Mouse (Mus musculus): ENCODE data around the gene Plbd2. TPM values are rescaled to one million over a fixed set of nuclear protein-coding genes. Genes with fewer than 3 reads are reported as not detected.

The Plbd2 gene
- total and polyA plus RNA-seq, 2 experiments from 2014 or later, result 38.3 to 47.2 TPM

DNA sequence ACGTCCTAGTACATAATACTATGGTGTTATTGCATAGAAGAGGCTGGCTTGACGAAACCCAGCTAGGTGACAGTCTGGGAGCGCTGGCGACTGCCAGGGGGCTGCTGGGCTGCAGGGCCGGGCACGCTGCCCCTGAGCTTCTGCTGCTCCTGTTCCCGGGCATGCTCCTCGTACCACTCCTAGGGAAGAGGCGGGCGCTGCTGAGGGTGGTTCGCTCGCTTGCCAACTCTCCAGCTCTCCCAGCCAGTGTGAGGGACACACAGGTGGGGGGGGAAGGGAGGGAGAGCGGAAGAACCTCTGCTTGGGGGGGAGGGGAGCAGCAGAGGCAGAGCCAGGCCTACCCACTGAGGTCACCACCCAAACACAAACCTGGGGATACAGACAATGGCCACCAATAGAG is 32.6 kb upstream of the Plbd2 start:
- H3K4me1 ChIP-seq (ENCODE audit: control insufficient read depth, insufficient read depth), result 0 out of 2 replicates have a peak, but pooled peaks cover 10% of the 10 kb centered on the region
- H3K27me3 ChIP-seq (ENCODE audit: control insufficient read depth, insufficient read depth, low read length), result no peaks in the 10 kb centered on the region
- H3K4me3 ChIP-seq (ENCODE audit: low read depth, low read length), result no peak overlapping the region
- no peak overlapping the region for H3K4me2 ChIP-seq (ENCODE audit: low read depth, low read length)
- no peak for DNase-seq (ENCODE audit: low spot score)
- ATAC-seq (ENCODE audit: insufficient read depth, low read depth), result peak; percentile 41; the same call in 1 of the 2 replicates
- H3K9ac ChIP-seq (replicated peaks; ENCODE audit: low read depth, low read length), result no peak overlapping the region
- peaks cover 41% of the 10 kb centered on the region for H3K36me3 ChIP-seq (replicated peaks; ENCODE audit: control insufficient read depth, insufficient read depth, low read length)
- 68% methylated on average over 13 of the region's 13 CpGs for WGBS
- TF ChIP-seq EP300 (IDR thresholded peaks at IDR 0.05; ENCODE audit: low read depth) (no peak), CTCF (IDR thresholded peaks at IDR 0.05; ENCODE audit: low read depth) (no peak)
- H3K9me3 ChIP-seq (replicated peaks; ENCODE audit: control insufficient read depth, low read length), result no peaks in the 10 kb centered on the region
- H3K27ac ChIP-seq (ENCODE audit: low read depth), result 0 out of 2 replicates have a peak overlapping the region, but pooled peaks have one; percentile 25

DNA sequence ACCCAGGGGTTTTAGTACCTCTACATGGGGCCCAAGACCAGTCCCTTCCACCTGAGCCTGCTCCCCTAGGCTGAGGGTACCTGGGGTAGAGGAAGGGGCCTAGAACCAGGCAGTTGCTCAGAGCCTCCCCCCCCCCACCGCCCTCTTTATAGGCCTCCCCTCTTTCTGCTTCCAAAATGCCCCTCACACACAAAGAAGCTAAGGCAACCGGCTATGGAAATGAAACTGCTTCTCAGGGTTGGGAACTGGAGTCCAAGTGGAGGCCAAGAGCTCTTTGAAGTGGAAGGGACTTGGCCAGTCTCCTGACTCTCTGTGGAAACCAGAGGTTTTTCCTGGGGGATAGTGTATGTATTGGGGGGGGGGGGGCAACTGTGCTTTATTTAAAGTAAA is 31.3 kb upstream of the Plbd2 start:
- no peak overlapping the region for H3K4me2 ChIP-seq (ENCODE audit: low read depth, low read length)
- H3K4me3 ChIP-seq (ENCODE audit: low read depth, low read length), result no peak overlapping the region
- 0 out of 2 replicates have a peak, but pooled peaks cover 10% of the 10 kb centered on the region for H3K4me1 ChIP-seq (ENCODE audit: control insufficient read depth, insufficient read depth)
- 79% methylated on average over 2 of the region's 2 CpGs for WGBS
- no peaks in the 10 kb centered on the region for H3K27me3 ChIP-seq (ENCODE audit: control insufficient read depth, insufficient read depth, low read length)
- H3K36me3 ChIP-seq (replicated peaks; ENCODE audit: control insufficient read depth, insufficient read depth, low read length), result peaks cover 29% of the 10 kb centered on the region
- ATAC-seq (ENCODE audit: insufficient read depth, low read depth) (no peak), DNase-seq (ENCODE audit: low spot score) (no peak)
- no peak for TF ChIP-seq CTCF (IDR thresholded peaks at IDR 0.05; ENCODE audit: low read depth)
- no peak for TF ChIP-seq EP300 (IDR thresholded peaks at IDR 0.05; ENCODE audit: low read depth)
- no peak overlapping the region for H3K9ac ChIP-seq (replicated peaks; ENCODE audit: low read depth, low read length)
- no peaks in the 10 kb centered on the region for H3K9me3 ChIP-seq (replicated peaks; ENCODE audit: control insufficient read depth, low read length)
- no peak overlapping the region for H3K27ac ChIP-seq (ENCODE audit: low read depth)

DNA sequence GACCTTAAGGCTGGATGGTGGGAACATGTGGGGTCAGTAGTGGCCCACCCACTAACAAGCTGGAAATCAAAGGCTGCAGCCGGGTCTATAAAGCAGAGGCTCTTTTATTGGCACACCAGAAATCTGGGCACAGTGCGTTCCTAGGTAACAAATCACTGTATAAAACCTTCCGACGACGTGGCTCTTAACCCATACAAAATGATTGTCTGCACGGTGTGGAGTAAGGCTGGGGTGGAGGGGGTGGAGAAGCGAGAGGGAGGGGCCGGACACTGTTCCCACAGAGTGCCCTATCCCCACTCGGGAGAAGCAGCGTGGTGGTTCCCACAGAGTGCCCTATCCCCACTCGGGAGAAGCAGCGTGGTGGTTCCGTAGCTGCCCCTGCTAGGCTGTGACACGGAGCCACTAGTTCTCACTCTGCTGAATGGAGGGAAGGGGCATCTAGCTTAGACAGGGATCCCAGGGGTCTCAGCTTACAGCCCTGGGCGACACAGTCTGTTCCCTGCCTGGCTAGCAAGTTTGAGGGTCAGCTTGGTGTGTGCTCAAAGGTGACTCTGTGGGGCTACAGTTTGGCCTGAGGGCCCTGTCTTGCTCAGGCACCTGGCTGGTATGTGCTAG is 30.8 kb upstream of the Plbd2 start:
- H3K36me3 ChIP-seq (replicated peaks; ENCODE audit: control insufficient read depth, insufficient read depth, low read length), result peaks cover 24% of the 10 kb centered on the region
- no peak for ATAC-seq (ENCODE audit: insufficient read depth, low read depth)
- H3K4me2 ChIP-seq (ENCODE audit: low read depth, low read length), result no peak overlapping the region
- no peak overlapping the region for H3K9ac ChIP-seq (replicated peaks; ENCODE audit: low read depth, low read length)
- WGBS, result 89% methylated on average over 15 of the region's 15 CpGs
- H3K4me3 ChIP-seq (ENCODE audit: low read depth, low read length), result no peak overlapping the region
- TF ChIP-seq EP300 (IDR thresholded peaks at IDR 0.05; ENCODE audit: low read depth), result no peak
- TF ChIP-seq CTCF (IDR thresholded peaks at IDR 0.05; ENCODE audit: low read depth), result no peak
- no peak for DNase-seq (ENCODE audit: low spot score)
- H3K9me3 ChIP-seq (replicated peaks; ENCODE audit: control insufficient read depth, low read length), result no peaks in the 10 kb centered on the region
- H3K4me1 ChIP-seq (ENCODE audit: control insufficient read depth, insufficient read depth), result 0 out of 2 replicates have a peak, but pooled peaks cover 10% of the 10 kb centered on the region
- no peaks in the 10 kb centered on the region for H3K27me3 ChIP-seq (ENCODE audit: control insufficient read depth, insufficient read depth, low read length)
- no peak overlapping the region for H3K27ac ChIP-seq (ENCODE audit: low read depth)

DNA sequence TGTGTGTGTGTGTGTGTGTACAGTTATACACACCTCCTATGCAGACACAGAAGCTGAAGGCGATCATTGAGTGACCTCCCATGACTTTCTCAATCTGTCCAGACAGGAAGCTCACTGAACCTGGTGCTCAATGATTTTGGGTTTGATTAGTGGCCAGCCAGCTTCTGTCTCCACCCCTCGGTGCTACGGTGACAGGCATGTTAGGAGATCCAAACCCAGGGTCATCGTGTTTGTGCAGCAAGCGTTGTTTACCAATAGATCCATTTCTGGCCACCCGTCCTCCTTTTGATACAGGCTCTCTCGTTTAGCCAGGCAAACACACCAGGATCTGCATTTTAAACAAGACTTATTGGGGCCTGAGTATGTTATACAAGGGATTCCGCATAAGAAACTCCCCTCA is 28.2 kb upstream of the Plbd2 start:
- TF ChIP-seq EP300 (IDR thresholded peaks at IDR 0.05; ENCODE audit: low read depth) (no peak), CTCF (IDR thresholded peaks at IDR 0.05; ENCODE audit: low read depth) (no peak)
- H3K9ac ChIP-seq (replicated peaks; ENCODE audit: low read depth, low read length), result no peak overlapping the region
- H3K4me2 ChIP-seq (ENCODE audit: low read depth, low read length), result no peak overlapping the region
- H3K36me3 ChIP-seq (replicated peaks; ENCODE audit: control insufficient read depth, insufficient read depth, low read length), result peaks cover 7% of the 10 kb centered on the region; the same call in 1 of the 2 replicates
- no peak for DNase-seq (ENCODE audit: low spot score)
- 79% methylated on average over 8 of the region's 8 CpGs for WGBS
- no peak overlapping the region for H3K27ac ChIP-seq (ENCODE audit: low read depth)
- no peaks in the 10 kb centered on the region for H3K9me3 ChIP-seq (replicated peaks; ENCODE audit: control insufficient read depth, low read length)
- no peaks in the 10 kb centered on the region for H3K27me3 ChIP-seq (ENCODE audit: control insufficient read depth, insufficient read depth, low read length)
- H3K4me3 ChIP-seq (ENCODE audit: low read depth, low read length), result no peak overlapping the region
- ATAC-seq (ENCODE audit: insufficient read depth, low read depth), result no peak
- 0 out of 2 replicates have a peak, but pooled peaks cover 10% of the 10 kb centered on the region for H3K4me1 ChIP-seq (ENCODE audit: control insufficient read depth, insufficient read depth)

DNA sequence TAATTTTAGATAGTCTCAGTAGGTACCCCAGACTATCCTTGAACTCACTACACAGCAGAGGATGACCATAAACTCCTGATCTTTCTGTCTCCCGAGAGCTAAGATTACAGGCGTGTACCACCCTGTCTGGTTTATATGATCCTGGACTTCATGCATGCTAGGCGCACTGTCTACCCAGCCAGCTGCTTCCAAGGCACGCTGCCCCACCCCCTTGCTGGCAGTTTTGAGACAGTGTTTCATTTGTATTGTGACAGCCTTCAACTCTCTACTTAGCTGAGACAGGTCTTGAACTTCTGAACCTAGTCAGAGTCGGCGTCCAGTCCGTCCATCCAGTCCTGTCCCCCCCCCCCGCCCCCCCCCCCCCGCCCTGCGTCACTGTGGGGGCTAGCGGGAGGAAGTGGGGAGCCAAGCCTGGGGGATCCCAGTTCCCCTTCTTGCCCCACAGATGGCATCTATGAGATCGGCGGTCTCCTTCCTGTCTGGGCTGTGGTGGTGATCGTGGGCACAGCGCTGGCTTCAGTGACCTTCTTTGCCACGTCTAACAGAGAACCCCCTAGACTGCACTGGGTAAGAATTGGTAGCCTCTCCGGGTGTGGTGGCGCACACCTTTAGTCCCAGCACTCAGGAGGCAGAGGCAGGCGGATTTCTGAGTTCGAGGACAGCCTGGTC is 24.0 kb upstream of the Plbd2 start:
- Histone ChIP-seq H3K9me3 (replicated peaks; ENCODE audit: control insufficient read depth, low read length) (no peaks in the 10 kb centered on the region), H3K27me3 (ENCODE audit: control insufficient read depth, insufficient read depth, low read length) (no peaks in the 10 kb centered on the region), H3K4me1 (ENCODE audit: control insufficient read depth, insufficient read depth) (no peaks in the 10 kb centered on the region), H3K4me2 (ENCODE audit: low read depth, low read length) (no peak overlapping the region), H3K36me3 (replicated peaks; ENCODE audit: control insufficient read depth, insufficient read depth, low read length) (peaks cover 7% of the 10 kb centered on the region; the same call in 1 of the 2 replicates), H3K4me3 (ENCODE audit: low read depth, low read length) (no peak overlapping the region), H3K27ac (ENCODE audit: low read depth) (no peak overlapping the region), H3K9ac (replicated peaks; ENCODE audit: low read depth, low read length) (no peak overlapping the region)
- DNase-seq (ENCODE audit: low spot score) (no peak), ATAC-seq (ENCODE audit: insufficient read depth, low read depth) (no peak)
- WGBS, result 82% methylated on average over 17 of the region's 20 CpGs
- TF ChIP-seq EP300 (IDR thresholded peaks at IDR 0.05; ENCODE audit: low read depth), result no peak
- TF ChIP-seq CTCF (IDR thresholded peaks at IDR 0.05; ENCODE audit: low read depth), result no peak
